Mouse (Mus musculus): ENCODE results near the gene Gpc3. TPM values are rescaled to one million over a fixed set of nuclear protein-coding genes. Genes with fewer than 3 reads are reported as not detected.

Gpc3 gene
- total RNA-seq, 2 experiments from 2014 or later = not detected

Other genes starting within 250 kb of the Gpc3 start
- not detected in 2 replicates for gene Ccdc160, start 177.2 kb upstream of the Gpc3 start, total RNA-seq (2014; fragmentation: Nextera tagmentation)
- 0.30 TPM in 1 of 2 replicates, not detected in the other for gene Ccdc160, start 177.2 kb upstream of the Gpc3 start, total RNA-seq (2017)